Mouse (Mus musculus) gastrocnemius, adult 8-10 months (tissue): ENCODE results near the gene Dlg3. TPM values are rescaled to one million over a fixed set of nuclear protein-coding genes. Genes with fewer than 3 reads are reported as not detected.
A peak's percentile ranks its signal among the peaks of the same experiment; 100 is the strongest.

Experiments used
- DNase-seq, 2 experiments: peaks; one replicate each; pipeline ENCODE4 v3.0.0; 2022; ENCODE audit warnings: low spot score in 2 of 2
- total RNA-seq, 4 experiments: library from RNA; stranded (reverse); gene quantifications; 2 replicates each; pipeline ENCODE4 v1.2.4; 2022

Dlg3 gene
- 1 to 10 TPM in 2 of 4 experiments, under 1 TPM in 2; 0.61 to 1.0 (median 0.98) TPM for total RNA-seq

DNA sequence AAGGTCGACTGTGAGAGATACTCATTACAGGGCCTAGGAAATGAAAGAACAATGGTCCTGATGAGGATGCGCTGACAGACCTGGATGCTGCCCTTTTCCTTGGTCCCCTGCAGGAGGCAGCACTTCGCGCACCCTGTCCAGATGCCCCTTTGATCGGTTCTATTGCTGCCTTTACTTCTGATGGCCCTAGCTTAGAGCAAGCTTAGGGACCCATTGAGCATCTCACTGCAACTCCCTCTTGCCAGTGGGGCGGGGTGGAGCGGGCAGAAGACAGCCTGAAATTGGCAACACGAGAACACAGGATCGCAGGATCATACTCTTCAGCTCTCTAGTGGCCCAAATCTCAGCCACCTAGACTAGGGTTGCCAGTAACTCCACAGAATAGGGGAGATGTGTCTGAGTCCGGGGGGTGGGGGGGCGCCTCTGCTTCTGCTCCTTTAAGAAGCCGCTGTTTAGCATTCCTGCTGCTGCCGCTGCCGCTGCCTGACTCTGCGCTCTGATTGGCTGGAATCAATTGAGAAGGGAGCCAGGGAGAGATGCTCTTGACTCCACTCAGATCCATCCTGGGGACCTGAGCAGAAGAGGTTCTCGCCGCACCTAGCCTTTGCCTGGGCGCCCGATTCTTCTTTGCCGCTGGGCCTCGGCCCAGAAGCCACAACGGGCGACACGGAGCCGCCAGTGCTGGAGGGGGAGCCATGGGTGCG, at the start of gene Dlg3:
Gene Dlg3, plus strand, starts transcription at position 542 of the 704 bp plus-strand sequence.
- DNase-seq, result no peak

DNA sequence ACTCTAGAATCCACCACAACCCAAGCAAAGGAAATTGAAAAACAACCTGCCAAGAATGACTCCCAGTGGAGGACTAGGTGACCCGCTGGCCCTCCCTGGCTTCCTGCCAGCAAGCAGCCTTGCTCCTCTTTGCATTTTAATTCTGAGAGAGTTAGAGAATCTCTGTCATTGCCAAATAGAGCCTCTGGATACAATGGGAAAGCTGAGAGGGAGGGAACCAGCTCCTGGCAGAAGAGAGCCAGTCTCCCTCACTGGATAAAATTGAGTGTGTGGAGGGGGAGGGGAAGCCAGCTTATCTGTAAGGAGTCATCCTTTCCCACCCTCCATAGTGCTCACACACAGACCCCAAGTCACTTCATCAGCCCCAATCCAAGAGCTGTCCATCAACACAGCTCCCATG, 38.6 kb upstream of the Dlg3 start:
- peak in 1 of 2 experiments; percentile 22 for DNase-seq

DNA sequence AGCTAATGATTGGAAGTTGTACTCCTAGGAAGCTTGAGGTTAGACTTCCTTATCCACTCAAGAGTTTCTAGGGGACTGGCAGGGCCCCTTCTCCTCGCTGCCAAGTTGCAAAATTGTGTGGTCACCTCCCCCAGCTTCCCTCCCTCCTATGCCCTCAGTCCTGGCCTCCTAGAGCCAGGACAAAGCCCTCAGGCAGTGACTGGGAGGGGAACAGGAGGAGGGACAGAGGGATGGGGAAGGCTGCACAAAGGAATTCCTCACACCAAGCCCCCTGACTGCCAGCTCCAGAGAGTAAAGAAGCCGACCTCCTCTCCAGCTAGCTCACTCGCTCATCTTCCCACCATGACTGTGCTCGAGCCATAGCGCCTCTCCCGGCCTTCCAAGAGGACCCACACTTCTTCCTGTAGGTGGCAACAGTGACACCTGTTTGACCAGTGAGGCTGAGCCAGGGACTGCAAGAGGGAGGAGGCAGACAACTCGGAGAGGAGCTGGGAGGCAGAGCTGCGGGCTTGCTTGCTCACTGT, 37.8 kb upstream of the Dlg3 start, which contains the start of gene Gdpd2:
Gene Gdpd2, plus strand, starts transcription at position 209 of the 524 bp plus-strand sequence.
- DNase-seq, result no peak

DNA sequence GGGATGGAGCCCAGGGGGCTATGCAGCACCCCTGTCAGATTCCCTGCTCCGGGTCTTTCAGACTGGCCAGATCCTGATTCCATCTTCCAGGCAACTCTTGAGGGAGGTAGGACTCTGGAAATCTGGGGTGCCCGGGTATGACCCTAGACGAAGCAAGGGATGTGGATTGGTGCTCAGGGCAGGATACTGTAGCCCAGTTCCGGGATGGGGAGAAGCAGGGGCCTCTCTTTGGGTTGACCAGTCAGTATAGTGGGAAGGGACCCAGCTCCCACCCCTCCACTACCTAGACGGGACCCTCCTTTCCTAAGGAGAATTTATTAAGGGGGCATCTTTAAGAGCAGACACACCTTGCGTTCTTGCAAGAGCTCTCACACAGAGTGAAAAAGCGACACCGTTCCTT, 37.3 kb upstream of the Dlg3 start:
- DNase-seq, result no peak

DNA sequence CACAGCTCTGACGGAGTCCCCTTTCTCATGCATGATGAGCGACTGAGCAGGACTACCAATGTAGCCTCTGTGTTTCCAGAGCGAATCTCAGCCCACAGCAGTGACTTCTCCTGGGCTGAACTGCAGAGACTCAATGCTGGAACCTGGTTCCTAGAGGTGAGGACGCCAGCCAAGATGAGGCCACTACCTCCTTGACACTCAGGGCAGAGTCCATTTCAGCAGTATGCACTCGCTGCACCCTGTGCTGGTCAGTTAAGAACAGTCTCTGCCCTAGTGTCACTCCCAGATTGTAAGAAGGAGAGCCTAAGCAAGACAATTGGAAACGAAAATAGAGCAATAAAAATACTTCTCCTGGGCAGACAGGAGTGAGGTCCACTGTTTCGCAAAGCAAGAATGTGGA, 33.2 kb upstream of the Dlg3 start:
- DNase-seq, result no peak

- DNase-seq, result peak; percentile 15 to 34
These were observed 28.6 kb upstream of the Dlg3 start for GRCm38 (mm10) chrX:100738918-100739317.

DNA sequence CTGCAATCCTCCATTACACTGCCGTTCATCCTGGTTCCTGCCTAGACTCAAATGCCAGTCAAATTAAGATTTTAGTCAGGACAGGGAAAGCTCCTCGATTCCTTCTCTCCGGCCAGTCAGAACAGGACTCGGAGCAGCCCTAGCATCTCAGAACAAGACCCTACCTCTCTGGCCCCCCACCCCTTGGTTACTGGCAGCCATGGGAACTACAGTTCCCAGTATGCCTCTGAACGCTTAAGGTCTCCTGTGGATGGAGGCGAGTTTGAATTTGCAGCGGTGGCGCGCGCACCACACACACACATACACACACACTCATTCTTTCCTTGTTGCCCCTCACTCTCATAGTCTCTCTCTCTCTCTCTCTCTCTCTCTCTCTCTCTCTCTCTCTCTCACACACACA, 28.1 kb upstream of the Dlg3 start:
- DNase-seq, result no peak

DNA sequence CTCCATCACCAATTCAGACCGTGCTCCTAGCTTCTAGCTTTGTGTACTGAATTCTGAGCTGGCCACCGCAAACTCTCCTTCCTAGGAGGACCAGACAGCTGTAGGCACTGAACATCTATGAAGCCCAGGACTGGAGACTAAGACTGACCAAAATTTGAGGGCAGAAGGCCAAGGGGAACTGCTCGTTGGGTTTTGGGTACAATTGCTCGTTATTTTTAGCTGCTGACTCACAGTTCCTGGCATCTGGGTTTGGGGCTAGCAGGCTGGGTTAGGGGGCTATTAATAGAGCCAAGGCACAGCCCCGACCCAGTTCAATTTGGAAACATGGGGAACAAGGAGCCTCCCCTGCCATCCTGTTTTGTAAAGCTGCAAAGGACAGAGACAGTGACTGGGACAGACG, 26.7 kb upstream of the Dlg3 start:
- peak; percentile 3 to 9 for DNase-seq

DNA sequence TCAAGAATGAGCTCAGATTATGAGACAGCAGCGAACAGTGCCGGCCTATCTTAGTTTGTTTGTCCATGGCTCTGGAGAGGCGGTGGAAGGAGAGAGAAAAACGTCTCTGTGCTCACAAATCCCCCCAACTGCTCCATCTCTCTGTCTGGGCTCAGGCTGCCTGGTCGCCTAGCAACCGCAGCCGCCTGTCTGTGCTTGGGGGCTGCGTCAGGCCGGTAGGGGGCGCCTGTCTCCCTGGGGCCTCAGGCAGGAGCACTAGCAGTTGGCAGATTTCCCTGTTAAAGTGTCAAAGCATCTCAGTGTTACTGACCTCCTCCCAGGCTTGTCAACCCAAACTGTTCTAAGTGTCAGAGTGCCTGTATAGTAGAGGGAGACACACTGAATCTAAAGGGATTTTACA, 25.6 kb upstream of the Dlg3 start:
- peak; percentile 14 to 56 for DNase-seq

DNA sequence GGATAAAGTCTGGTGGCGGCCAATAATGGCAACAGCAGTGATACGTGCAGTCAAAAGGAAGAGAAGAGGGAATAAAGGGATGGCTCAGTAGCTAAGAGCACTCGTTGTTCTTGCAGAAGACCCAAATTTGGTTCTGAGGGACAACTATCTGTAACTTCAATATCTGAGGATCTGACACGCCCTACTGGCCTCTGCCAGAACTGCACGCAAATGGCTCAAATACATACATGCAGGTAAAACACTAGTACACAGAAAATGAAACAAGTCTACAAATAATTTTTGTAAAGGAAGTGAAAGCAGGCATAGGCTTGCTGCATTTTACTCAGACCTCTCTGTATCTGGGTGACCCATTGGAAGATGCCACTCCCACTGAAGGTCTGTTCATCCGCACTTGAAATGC, 1.7 kb upstream of the Dlg3 start:
- DNase-seq, result no peak

- no peak for DNase-seq
These were observed 534 bp downstream of the Dlg3 start for GRCm38 (mm10) chrX:100767885-100768626.

DNA sequence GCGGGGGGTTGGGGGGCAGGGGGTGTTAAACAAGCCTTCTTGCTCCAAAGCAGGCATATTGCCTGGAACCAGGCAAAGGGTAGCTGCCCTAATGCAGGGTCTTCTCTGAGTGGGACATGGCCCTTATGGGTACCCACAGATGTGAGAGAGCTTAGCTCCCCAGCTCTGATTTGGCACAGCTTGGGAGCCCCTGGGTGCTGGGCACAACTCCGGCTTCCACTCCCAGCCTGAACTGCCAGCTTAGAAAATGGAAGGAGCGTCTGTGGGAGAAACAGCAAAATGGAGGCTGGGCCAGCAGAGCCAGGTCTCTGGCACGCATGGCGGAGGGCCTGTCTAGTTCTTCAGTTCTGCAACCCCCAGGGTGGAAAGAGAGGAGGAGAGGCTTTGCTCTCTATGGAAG, 1.8 kb downstream of the Dlg3 start:
- DNase-seq, result no peak

DNA sequence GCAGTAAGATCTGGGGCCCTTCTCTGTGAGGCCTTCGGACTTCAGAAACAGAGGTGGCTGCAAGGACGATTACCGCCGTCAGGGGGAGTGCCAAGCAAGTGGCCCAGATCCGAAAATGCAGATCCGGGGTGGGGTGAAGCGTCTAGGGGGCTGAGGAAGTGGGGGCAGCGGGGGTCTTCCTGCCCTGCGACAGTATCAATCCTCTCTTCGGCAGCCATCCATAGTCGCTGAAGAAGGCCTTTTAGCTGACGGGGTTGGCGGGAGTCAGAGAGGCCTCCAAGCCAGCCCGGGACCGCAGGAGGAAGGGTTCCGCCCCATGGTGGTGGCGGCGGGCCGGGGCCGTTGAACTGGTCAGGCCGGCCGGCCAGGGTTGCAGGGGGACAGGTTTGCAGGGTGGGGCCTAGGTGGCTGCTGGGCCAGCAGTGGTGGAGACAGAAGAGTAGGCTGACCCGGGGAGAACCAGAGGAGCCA, 6.9 kb downstream of the Dlg3 start:
- peak; percentile 25 to 28 for DNase-seq

DNA sequence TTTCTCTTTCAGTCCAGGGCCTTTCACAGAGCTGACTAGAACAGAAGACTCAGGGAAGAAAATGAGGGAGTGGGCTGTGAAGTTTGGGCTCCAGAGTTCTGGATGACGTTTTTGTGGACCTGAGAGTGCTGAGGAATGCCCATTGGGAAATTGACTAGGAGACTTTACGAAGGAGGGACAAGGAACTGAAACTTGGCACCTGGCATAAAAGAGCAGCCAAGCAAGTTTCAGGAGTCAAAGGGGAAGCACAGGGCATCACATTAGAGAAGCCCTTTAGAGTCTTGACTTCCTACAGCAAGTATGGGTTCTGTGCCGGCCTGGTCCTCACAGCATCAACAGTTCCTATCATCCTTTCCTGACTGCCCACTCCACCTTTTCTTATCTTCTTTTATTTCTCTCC, 7.9 kb downstream of the Dlg3 start:
- no peak for DNase-seq

DNA sequence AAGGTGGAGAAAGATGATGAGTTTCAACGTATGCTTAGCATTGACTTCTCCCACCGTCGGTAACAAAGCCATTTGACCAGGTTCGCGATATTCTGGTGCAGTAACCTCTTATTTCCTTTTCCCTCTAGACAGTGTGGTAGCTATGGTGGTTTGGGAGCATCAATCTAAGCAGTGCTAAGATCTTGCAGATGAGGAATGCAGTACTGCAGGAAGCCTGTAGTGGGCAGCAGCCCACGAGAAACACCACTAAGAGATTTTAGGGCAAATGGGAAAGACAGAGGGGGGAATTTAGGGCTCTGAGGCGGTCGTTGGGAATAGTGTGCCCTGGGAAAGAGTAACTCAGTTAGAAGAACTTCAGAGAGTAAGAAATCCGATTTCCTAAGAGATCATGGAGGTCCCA, 9.0 kb downstream of the Dlg3 start:
- peak; percentile 17 to 26 for DNase-seq

DNA sequence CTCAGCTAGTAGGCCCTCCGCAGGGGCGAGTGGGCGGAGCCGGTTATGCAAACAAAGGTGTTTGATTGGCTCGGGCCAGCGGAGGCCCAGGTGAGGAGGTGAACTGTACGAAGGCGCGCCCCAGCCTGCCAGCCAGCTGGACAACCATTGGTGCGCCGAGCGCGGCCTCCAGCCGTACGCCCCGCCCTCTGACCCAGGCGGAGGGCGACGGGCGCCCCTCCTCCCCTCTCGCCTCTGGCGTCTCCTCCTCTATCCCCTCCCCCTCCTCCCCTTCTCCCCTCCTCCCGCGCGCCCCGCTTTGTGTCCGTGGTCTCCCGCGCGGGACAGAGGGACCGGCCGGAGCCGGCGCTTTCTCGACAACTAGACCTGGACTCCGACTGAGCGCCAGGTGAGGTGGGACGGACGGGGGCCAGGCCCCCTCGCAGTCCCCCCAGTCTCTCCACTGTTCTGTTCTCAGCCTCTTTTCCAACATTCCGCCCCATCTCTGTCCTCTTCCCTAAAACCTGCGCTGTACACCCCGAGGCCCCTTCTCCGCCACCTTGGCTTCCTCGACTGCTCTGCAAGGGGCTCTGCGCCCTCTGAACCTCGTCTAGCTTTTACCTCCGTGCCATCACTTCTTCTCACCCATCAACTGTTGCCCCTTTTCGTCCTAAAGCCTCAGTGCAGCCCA, 9.6 kb downstream of the Dlg3 start:
- peak; percentile 21 to 59 for DNase-seq

GRCm38 (mm10) chrX:100777655-100778234, 10.2 kb downstream of the Dlg3 start:
- DNase-seq, result no peak

- DNase-seq, result no peak
These were observed 10.9 kb downstream of the Dlg3 start for GRCm38 (mm10) chrX:100778397-100778796.

- DNase-seq, result no peak
These were observed 21.8 kb downstream of the Dlg3 start for GRCm38 (mm10) chrX:100789322-100789721.

DNA sequence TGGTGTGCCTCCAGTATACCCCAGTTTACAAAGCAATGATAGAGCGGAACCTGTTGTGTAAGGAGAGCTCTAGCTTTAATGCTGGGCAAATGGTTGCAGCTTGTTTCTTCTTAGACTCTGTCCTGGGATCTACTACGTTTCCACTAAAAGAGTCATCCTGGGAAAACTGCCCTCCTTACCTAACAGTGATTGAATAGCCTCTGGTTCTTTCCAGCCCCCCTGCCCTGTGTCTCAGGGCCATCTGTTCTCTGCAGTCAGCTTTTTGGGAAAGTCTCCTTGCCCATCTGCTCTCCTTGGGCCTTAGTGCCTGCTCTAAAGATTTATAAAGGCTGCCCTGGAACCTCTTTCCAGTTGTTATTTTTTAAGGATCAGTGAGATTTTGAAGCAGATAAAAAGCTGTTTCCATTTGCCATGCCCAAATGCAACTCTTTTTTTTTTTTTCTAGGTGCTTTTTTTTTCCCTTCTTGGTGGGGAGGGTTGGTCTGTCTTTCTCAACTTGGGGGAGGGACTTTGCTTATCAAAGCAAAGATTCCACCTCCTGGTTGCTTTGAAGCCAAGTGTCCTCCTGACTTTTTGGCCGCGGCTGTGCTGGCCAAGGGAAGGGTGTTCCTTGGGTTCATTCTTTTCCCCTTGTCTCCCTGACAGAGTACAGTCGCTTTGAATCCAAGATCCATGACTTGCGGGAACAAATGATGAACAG, 28.7 kb downstream of the Dlg3 start:
- no peak for DNase-seq

DNA sequence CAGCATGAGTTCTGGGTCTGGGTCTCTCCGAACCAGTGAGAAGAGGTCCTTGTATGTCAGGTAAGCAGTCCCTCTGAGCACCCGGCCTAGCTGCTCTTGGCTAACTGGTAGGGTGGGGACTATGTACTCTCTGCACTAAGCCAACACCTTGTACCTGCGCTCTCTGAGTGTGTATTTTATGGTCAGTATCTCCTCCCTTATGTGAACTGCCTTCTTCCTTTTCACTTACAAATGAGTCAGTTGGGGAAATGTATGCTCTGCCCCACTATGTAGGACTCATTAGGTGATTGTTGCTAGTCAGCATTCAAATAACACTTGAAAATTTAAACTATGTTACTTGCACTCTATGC, 29.2 kb downstream of the Dlg3 start:
- DNase-seq, result no peak
